Mouse (Mus musculus) forebrain, embryonic 15.5 days (tissue): ENCODE data around the gene Ackr2. TPM values are rescaled to one million over a fixed set of nuclear protein-coding genes. Genes with fewer than 3 reads are reported as not detected.

Experiments
- ATAC-seq: fragments of 200-750 bp; cut with Nextera tagmentation; replicated peaks from 2 replicates; pipeline ENCODE4 v1.8.0; 2017; ENCODE audit warnings: mild to moderate bottlenecking, moderate TSS enrichment, moderate library complexity
- H3K27ac ChIP-seq: fragments of 300-500 bp; sonication (generic); replicated peaks from 2 replicates; pipeline ENCODE4 v1.5.1; 2015; ENCODE audit warnings: mild to moderate bottlenecking, inconsistent platforms
- H3K27me3 ChIP-seq: fragments of 300-500 bp; sonication (generic); 2 replicates; pipeline ENCODE4 v1.6.1; 2015; ENCODE audit warnings: inconsistent platforms
- H3K36me3 ChIP-seq: fragments of 300-500 bp; sonication (generic); 2 replicates; pipeline ENCODE4 v1.6.1; 2015; ENCODE audit warnings: mild to moderate bottlenecking, inconsistent platforms
- H3K4me1 ChIP-seq: fragments of 300-500 bp; sonication (generic); 2 replicates; pipeline ENCODE4 v1.6.1; 2015; ENCODE audit warnings: inconsistent platforms
- H3K4me2 ChIP-seq: fragments of 300-500 bp; sonication (generic); replicated peaks from 2 replicates; pipeline ENCODE4 v1.6.1; 2015; ENCODE audit warnings: mild to moderate bottlenecking, inconsistent platforms
- H3K4me3 ChIP-seq: fragments of 300-500 bp; sonication (generic); 2 replicates; pipeline ENCODE4 v1.5.1; 2015; ENCODE audit warnings: mild to moderate bottlenecking, inconsistent platforms
- H3K9ac ChIP-seq: fragments of 300-500 bp; sonication (generic); replicated peaks from 2 replicates; pipeline ENCODE4 v1.6.1; 2015; ENCODE audit warnings: mild to moderate bottlenecking, inconsistent platforms
- H3K9me3 ChIP-seq: fragments of 300-500 bp; sonication (generic); 2 replicates; pipeline ENCODE4 v1.6.1; 2016; ENCODE audit warnings: inconsistent platforms
- WGBS: fragments of 180-500 bp; shearing (Covaris S2); methylation state at CpG from one replicate; pipeline ENCODE4 v1.1.7; 2015; ENCODE audit warnings: mixed read lengths; 5-methylcytosine and 5-hydroxymethylcytosine counted together
- polyA plus RNA-seq: library from polyadenylated mRNA; unstranded; fragments of >200 nt; fragmentation: Nextera tagmentation; extraction: Ambion mirVana; gene quantifications from 2 replicates; pipeline ENCODE4 v1.2.1, GENCODE M21; 2015

The Ackr2 gene
- polyA plus RNA-seq, 1 experiment from 2014 or later: 1.9 TPM

- Histone ChIP-seq H3K9me3 (no peaks in the 10 kb centered on the region), H3K4me2 (no peak overlapping the region), H3K4me3 (no peak overlapping the region), H3K27me3 (no peaks in the 10 kb centered on the region), H3K36me3 (no peaks in the 10 kb centered on the region), H3K9ac (no peak overlapping the region), H3K27ac (no peak overlapping the region), H3K4me1 (no peaks in the 10 kb centered on the region)
- 83% methylated on average over 7 of the region's 7 CpGs for WGBS
- no peak for ATAC-seq
These were observed 2.7 kb upstream of the Ackr2 start for GRCm38 (mm10) chr9:121895392-121895993.

GRCm38 (mm10) chr9:121896820-121897219 is 1.3 kb upstream of the Ackr2 start:
- no peak overlapping the region for H3K4me2 ChIP-seq
- no peaks in the 10 kb centered on the region for H3K4me1 ChIP-seq
- H3K27ac ChIP-seq: no peak overlapping the region
- no peaks in the 10 kb centered on the region for H3K9me3 ChIP-seq
- H3K4me3 ChIP-seq: no peak overlapping the region
- no peaks in the 10 kb centered on the region for H3K27me3 ChIP-seq
- WGBS: 92% methylated on average over 4 of the region's 4 CpGs
- H3K36me3 ChIP-seq: no peaks in the 10 kb centered on the region
- H3K9ac ChIP-seq: no peak overlapping the region
- no peak for ATAC-seq

- H3K4me2 ChIP-seq: no peak overlapping the region
- no peaks in the 10 kb centered on the region for H3K27me3 ChIP-seq
- H3K4me3 ChIP-seq: no peak overlapping the region
- no peak overlapping the region for H3K27ac ChIP-seq
- no peaks in the 10 kb centered on the region for H3K36me3 ChIP-seq
- H3K9ac ChIP-seq: no peak overlapping the region
- ATAC-seq: no peak
- WGBS: 79% methylated on average over 6 of the region's 6 CpGs
- H3K9me3 ChIP-seq: no peaks in the 10 kb centered on the region
- H3K4me1 ChIP-seq: no peaks in the 10 kb centered on the region
These were observed 1.2 kb downstream of the Ackr2 start for GRCm38 (mm10) chr9:121899306-121899705.

- ATAC-seq: no peak
- WGBS: 87% methylated on average over 5 of the region's 5 CpGs
These were observed 2.2 kb downstream of the Ackr2 start for GRCm38 (mm10) chr9:121900282-121900855.

GRCm38 (mm10) chr9:121901710-121902700 is 3.9 kb downstream of the Ackr2 start:
- 77% methylated on average over 5 of the region's 5 CpGs for WGBS
- H3K27me3 ChIP-seq: no peaks in the 10 kb centered on the region

More at GRCm38 (mm10) chr9:121900282-121900855, 2.2 kb downstream of the Ackr2 start:
- H3K27ac ChIP-seq: no peak overlapping the region
- H3K9me3 ChIP-seq: no peaks in the 10 kb centered on the region
- no peak overlapping the region for H3K9ac ChIP-seq
- no peaks in the 10 kb centered on the region for H3K4me1 ChIP-seq
- no peak overlapping the region for H3K4me2 ChIP-seq
- H3K27me3 ChIP-seq: no peaks in the 10 kb centered on the region
- H3K4me3 ChIP-seq: no peak overlapping the region
- no peaks in the 10 kb centered on the region for H3K36me3 ChIP-seq

GRCm38 (mm10) chr9:121903476-121904305 is 5.5 kb downstream of the Ackr2 start:
- 79% methylated on average over 8 of the region's 8 CpGs for WGBS
- H3K36me3 ChIP-seq: no peaks in the 10 kb centered on the region
- no peaks in the 10 kb centered on the region for H3K4me1 ChIP-seq

More at GRCm38 (mm10) chr9:121901710-121902700, 3.9 kb downstream of the Ackr2 start:
- no peak overlapping the region for H3K9ac ChIP-seq
- H3K4me3 ChIP-seq: no peak overlapping the region
- no peak overlapping the region for H3K27ac ChIP-seq
- H3K4me1 ChIP-seq: no peaks in the 10 kb centered on the region
- no peaks in the 10 kb centered on the region for H3K9me3 ChIP-seq
- H3K36me3 ChIP-seq: no peaks in the 10 kb centered on the region
- H3K4me2 ChIP-seq: no peak overlapping the region
- ATAC-seq: no peak

GRCm38 (mm10) chr9:121904319-121904718 is 6.2 kb downstream of the Ackr2 start:
- Histone ChIP-seq H3K4me1 (no peaks in the 10 kb centered on the region), H3K27me3 (no peaks in the 10 kb centered on the region), H3K4me3 (no peak overlapping the region), H3K9me3 (no peaks in the 10 kb centered on the region), H3K9ac (no peak overlapping the region), H3K36me3 (no peaks in the 10 kb centered on the region), H3K4me2 (no peak overlapping the region), H3K27ac (no peak overlapping the region)
- 80% methylated on average over 4 of the region's 4 CpGs for WGBS
- no peak for ATAC-seq

More at GRCm38 (mm10) chr9:121903476-121904305, 5.5 kb downstream of the Ackr2 start:
- Histone ChIP-seq H3K9me3 (no peaks in the 10 kb centered on the region), H3K27ac (no peak overlapping the region), H3K4me3 (no peak overlapping the region), H3K4me2 (no peak overlapping the region), H3K9ac (no peak overlapping the region), H3K27me3 (no peaks in the 10 kb centered on the region)
- no peak for ATAC-seq

- Histone ChIP-seq H3K4me2 (no peak overlapping the region), H3K9ac (no peak overlapping the region), H3K27me3 (no peaks in the 10 kb centered on the region), H3K27ac (no peak overlapping the region), H3K9me3 (no peaks in the 10 kb centered on the region), H3K36me3 (no peaks in the 10 kb centered on the region), H3K4me3 (no peak overlapping the region), H3K4me1 (no peaks in the 10 kb centered on the region)
- ATAC-seq: no peak
- WGBS: 90% methylated on average over 7 of the region's 7 CpGs
These were observed 6.8 kb downstream of the Ackr2 start for GRCm38 (mm10) chr9:121904946-121905345.

GRCm38 (mm10) chr9:121905556-121906185 is 7.5 kb downstream of the Ackr2 start:
- Histone ChIP-seq H3K27me3 (no peaks in the 10 kb centered on the region), H3K27ac (no peak overlapping the region), H3K36me3 (no peaks in the 10 kb centered on the region), H3K9me3 (no peaks in the 10 kb centered on the region), H3K4me3 (no peak overlapping the region), H3K9ac (no peak overlapping the region), H3K4me2 (no peak overlapping the region), H3K4me1 (no peaks in the 10 kb centered on the region)
- WGBS: 73% methylated on average over 4 of the region's 4 CpGs
- ATAC-seq: no peak

- ATAC-seq: no peak
- Histone ChIP-seq H3K4me1 (no peaks in the 10 kb centered on the region), H3K36me3 (no peaks in the 10 kb centered on the region), H3K9me3 (no peaks in the 10 kb centered on the region), H3K27me3 (no peaks in the 10 kb centered on the region), H3K4me3 (no peak overlapping the region), H3K27ac (no peak overlapping the region), H3K4me2 (no peak overlapping the region), H3K9ac (no peak overlapping the region)
- 89% methylated on average over 5 of the region's 5 CpGs for WGBS
These were observed 8.3 kb downstream of the Ackr2 start for GRCm38 (mm10) chr9:121906456-121906855.

- Histone ChIP-seq H3K4me3 (no peak overlapping the region), H3K27ac (no peak overlapping the region), H3K4me2 (no peak overlapping the region), H3K27me3 (no peaks in the 10 kb centered on the region), H3K36me3 (no peaks in the 10 kb centered on the region), H3K4me1 (no peaks in the 10 kb centered on the region), H3K9me3 (no peaks in the 10 kb centered on the region), H3K9ac (no peak overlapping the region)
- WGBS: 77% methylated on average over 10 of the region's 10 CpGs
- no peak for ATAC-seq
These were observed 9.4 kb downstream of the Ackr2 start for GRCm38 (mm10) chr9:121907356-121908070.
